14 mouse cellular contexts compared by ENCODE assay signal in the genomic region with DNA sequence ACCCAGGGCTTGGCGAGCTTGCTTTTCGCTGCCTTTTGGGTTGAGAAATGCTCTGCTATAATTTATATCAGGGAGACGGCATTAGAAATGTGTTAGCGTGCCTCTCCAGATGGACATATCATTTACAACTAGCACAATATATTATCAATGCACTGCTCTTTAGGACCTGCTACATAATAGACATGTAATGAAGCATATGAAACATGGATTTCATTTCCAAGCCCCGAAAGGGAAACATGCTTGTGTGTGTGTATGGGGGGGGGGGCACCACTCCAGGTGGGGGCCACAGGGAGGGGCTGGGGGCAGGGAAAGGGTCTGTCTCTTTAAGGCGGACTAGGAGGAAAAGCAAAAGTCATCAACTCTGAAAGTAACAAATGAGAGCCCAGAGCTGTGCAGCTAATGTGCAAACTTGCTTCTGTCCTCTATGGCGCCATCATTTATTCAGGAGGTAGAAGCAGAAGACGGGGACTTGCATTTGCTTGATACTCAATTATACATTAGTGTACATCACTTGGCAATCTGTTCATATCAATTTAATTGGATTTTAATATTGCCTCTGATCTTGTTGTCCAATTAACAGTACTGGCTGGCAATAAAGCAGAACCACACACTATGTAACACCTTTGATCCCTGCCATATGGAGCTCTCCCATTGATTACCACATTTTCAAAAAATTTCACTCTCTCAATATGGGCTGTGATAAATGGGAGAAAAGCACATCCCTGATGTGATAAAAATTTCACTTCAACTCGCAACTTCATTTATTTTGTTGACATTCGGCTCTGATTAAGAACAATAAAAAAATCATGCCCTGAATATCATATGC.
A peak's percentile ranks its signal among the peaks of the same experiment; 100 is the strongest.
DNase-seq lines count a peak whose midpoint lies in the region; ATAC-seq lines count a peak whose summit lies in the region.
"Had no signal": no experiment of that assay in that cellular context is flagged by ENCODE, and none has a peak within 500 bp of the region (broad histone marks: within the 10 kb centered on the region; RNA-seq: fewer than 3 reads in every experiment).

No protein-coding gene starts in this region.

- 0 out of 2 replicates have a peak, but pooled peaks cover 3% of the 10 kb centered on the region for H3K27me3 ChIP-seq in heart, embryonic 10.5 days (ENCODE audit: insufficient read depth, poor library complexity, severe bottlenecking)
- H3K27me3 ChIP-seq in forebrain, embryonic 14.5 days (replicated peaks; ENCODE audit: control insufficient read depth, insufficient read depth, low read length): no peaks in the 10 kb centered on the region
- H3K27me3 ChIP-seq in limb, embryonic 12.5 days: peaks cover 3% of the 10 kb centered on the region; the same call in 1 of the 2 replicates
- H3K27me3 ChIP-seq in neural tube, embryonic 14.5 days (ENCODE audit: control insufficient read depth, insufficient read depth, low read length): no peaks in the 10 kb centered on the region

- peaks cover 12% of the 10 kb centered on the region for H3K4me1 ChIP-seq in heart, embryonic 10.5 days
- H3K4me1 ChIP-seq in forebrain, embryonic 14.5 days (ENCODE audit: control insufficient read depth, insufficient read depth, low read length): peaks cover 45% of the 10 kb centered on the region
- H3K4me1 ChIP-seq in limb, embryonic 12.5 days (replicated peaks): peaks cover 37% of the 10 kb centered on the region
- peaks cover 28% of the 10 kb centered on the region for H3K4me1 ChIP-seq in neural tube, embryonic 14.5 days (ENCODE audit: control insufficient read depth, insufficient read depth, low read length)

- no peaks in the 10 kb centered on the region for H3K36me3 ChIP-seq in heart, embryonic 10.5 days
- H3K36me3 ChIP-seq in forebrain, embryonic 14.5 days (ENCODE audit: control insufficient read depth, insufficient read depth, low read length): no peaks in the 10 kb centered on the region
- H3K36me3 ChIP-seq in limb, embryonic 12.5 days: no peaks in the 10 kb centered on the region
- H3K36me3 ChIP-seq in neural tube, embryonic 14.5 days (ENCODE audit: control insufficient read depth, insufficient read depth, low read length): no peaks in the 10 kb centered on the region
- H3K36me3 ChIP-seq: G1E had no signal

- no peaks in the 10 kb centered on the region for H3K9me3 ChIP-seq in heart, embryonic 10.5 days
- H3K9me3 ChIP-seq in forebrain, embryonic 14.5 days (replicated peaks; ENCODE audit: control insufficient read depth, low read length): no peaks in the 10 kb centered on the region
- no peaks in the 10 kb centered on the region for H3K9me3 ChIP-seq in limb, embryonic 12.5 days
- H3K9me3 ChIP-seq in neural tube, embryonic 14.5 days (ENCODE audit: control insufficient read depth, low read length): no peaks in the 10 kb centered on the region
- H3K9me3 ChIP-seq: G1E had no signal

- no peak overlapping the region for H3K4me3 ChIP-seq in heart, embryonic 10.5 days
- H3K4me3 ChIP-seq in forebrain, embryonic 14.5 days (ENCODE audit: low read depth, low read length): no peak overlapping the region
- H3K4me3 ChIP-seq in limb, embryonic 12.5 days (replicated peaks): 0 out of 2 replicates have a peak overlapping the region, but pooled peaks have one; percentile 13
- H3K4me3 ChIP-seq in neural tube, embryonic 14.5 days (ENCODE audit: low read depth, low read length): no peak overlapping the region
- H3K4me3 ChIP-seq: erythroblast, embryonic 14.5 days had no signal

- H3K27ac ChIP-seq in heart, embryonic 10.5 days: peak overlapping the region; percentile 44; the same call in 1 of the 2 replicates
- peak overlapping the region; percentile 94 for H3K27ac ChIP-seq in forebrain, embryonic 14.5 days (ENCODE audit: low read depth, low read length)
- H3K27ac ChIP-seq in limb, embryonic 12.5 days: peak overlapping the region; percentile 77
- peak overlapping the region; percentile 78 for H3K27ac ChIP-seq in neural tube, embryonic 14.5 days (ENCODE audit: low read depth, low read length)

- DNase-seq in heart, embryonic 10.5 days (ENCODE audit: low spot score): no peak
- DNase-seq in heart, adult 18-20 months: no peak
- DNase-seq in forebrain, embryonic 14.5 days (ENCODE audit: low spot score): peak; percentile 96
- DNase-seq in ovary, postnatal 36 days (ENCODE audit: low spot score): no peak
- DNase-seq in cerebellum, adult 9-10 months: no peak
- DNase-seq in embryo, embryonic 9.5 days (ENCODE audit: extremely low spot score): no peak
- DNase-seq: cerebellum, adult 18-20 months; gastrocnemius, postnatal 36 days; spleen, adult 18-20 months; thymus, adult 18-20 months had no signal

- peak; percentile 64 for ATAC-seq in forebrain, embryonic 14.5 days
- no peak for ATAC-seq in limb, embryonic 12.5 days (ENCODE audit: insufficient number of reproducible peaks, insufficient read depth, low FRiP score, low TSS enrichment, low read depth)
- peak; percentile 76 for ATAC-seq in neural tube, embryonic 14.5 days (ENCODE audit: low read depth)

- peak overlapping the region; percentile 38 for H3K4me2 ChIP-seq in forebrain, embryonic 14.5 days (ENCODE audit: low read length)
- peak overlapping the region; percentile 41 for H3K4me2 ChIP-seq in limb, embryonic 12.5 days
- H3K4me2 ChIP-seq in neural tube, embryonic 14.5 days (ENCODE audit: low read depth, low read length): peak overlapping the region; percentile 24; the same call in 1 of the 2 replicates

- H3K9ac ChIP-seq in forebrain, embryonic 14.5 days (ENCODE audit: low read length): peak overlapping the region; percentile 46
- H3K9ac ChIP-seq in limb, embryonic 12.5 days (replicated peaks): 0 out of 2 replicates have a peak overlapping the region, but pooled peaks have one; percentile 12
- H3K9ac ChIP-seq in neural tube, embryonic 14.5 days (replicated peaks; ENCODE audit: low read depth, low read length): peak overlapping the region; percentile 28; the same call in 1 of the 2 replicates

- WGBS in heart, embryonic 10.5 days: 69% methylated on average over 10 of the region's 10 CpGs
- WGBS in forebrain, embryonic 14.5 days: 12% methylated on average over 10 of the region's 10 CpGs
- WGBS in limb, embryonic 12.5 days: 33% methylated on average over 10 of the region's 10 CpGs
- WGBS in neural tube, embryonic 14.5 days: 25% methylated on average over 10 of the region's 10 CpGs

Comparison
In these comparisons a context has a peak if more than half of its experiments do, and no peak if none do; other contexts are left out.
1. H3K27ac ChIP-seq: peak in every context shown above with its lines; median percentile 94 in forebrain, embryonic 14.5 days; 78 in neural tube, embryonic 14.5 days; 77 in limb, embryonic 12.5 days; 44 in heart, embryonic 10.5 days.